Mouse (Mus musculus) limb, embryonic 11.5 days (tissue): Measurements from ENCODE around the gene Crybb2. TPM values are rescaled to one million over a fixed set of nuclear protein-coding genes. Genes with fewer than 3 reads are reported as not detected.

Experiments used
- ATAC-seq: fragments of 200-750 bp; cut with Nextera tagmentation; 2 replicates; pipeline ENCODE4 v1.8.0; 2017; ENCODE audit warnings: low read depth; ENCODE audit not compliant: insufficient number of reproducible peaks, low FRiP score, low TSS enrichment
- DNase-seq: peaks from one replicate; pipeline ENCODE4 v3.0.0-alpha.2; 2015; ENCODE audit warnings: low spot score
- H3K27ac ChIP-seq: fragments of 300-500 bp; sonication (generic); replicated peaks from 2 replicates; pipeline ENCODE4 v1.5.1; 2014; ENCODE audit warnings: low read depth, mild to moderate bottlenecking, low read length
- H3K27me3 ChIP-seq: fragments of 300-500 bp; sonication (generic); 2 replicates; pipeline ENCODE4 v1.6.1; 2014; ENCODE audit warnings: mild to moderate bottlenecking, low read length, mixed read lengths; ENCODE audit not compliant: control insufficient read depth, insufficient read depth
- H3K36me3 ChIP-seq: fragments of 300-500 bp; sonication (generic); 2 replicates; pipeline ENCODE4 v1.6.1; 2014; ENCODE audit warnings: mild to moderate bottlenecking, low read length, moderate library complexity, mixed read lengths; ENCODE audit not compliant: control insufficient read depth, insufficient read depth
- H3K4me1 ChIP-seq: fragments of 300-500 bp; sonication (generic); 2 replicates; pipeline ENCODE4 v1.6.1; 2014; ENCODE audit warnings: low read length, mixed read lengths; ENCODE audit not compliant: control insufficient read depth, insufficient read depth
- H3K4me2 ChIP-seq: fragments of 300-500 bp; sonication (generic); 2 replicates; pipeline ENCODE4 v1.6.1; 2014; ENCODE audit warnings: low read depth, mild to moderate bottlenecking, moderate library complexity; ENCODE audit not compliant: severe bottlenecking
- H3K4me3 ChIP-seq: fragments of 300-500 bp; sonication (generic); 2 replicates; pipeline ENCODE4 v1.5.1; 2014; ENCODE audit warnings: low read depth, low read length
- H3K9ac ChIP-seq: fragments of 300-500 bp; sonication (generic); 2 replicates; pipeline ENCODE4 v1.6.1; 2014; ENCODE audit warnings: mild to moderate bottlenecking, low read length
- H3K9me3 ChIP-seq: fragments of 300-500 bp; sonication (generic); 2 replicates; pipeline ENCODE4 v1.6.1; 2016; ENCODE audit warnings: low read length; ENCODE audit not compliant: control insufficient read depth
- WGBS: fragments of 180-500 bp; shearing (Covaris S2); extraction: QIAGEN DNeasy Blood & Tissue Kit; methylation state at CpG from one replicate; pipeline ENCODE4 v1.1.7; 2014; 5-methylcytosine and 5-hydroxymethylcytosine counted together
- polyA plus RNA-seq: library from polyadenylated mRNA; unstranded; fragments of >200 nt; fragmentation: Nextera tagmentation; extraction: Ambion mirVana; gene quantifications from 2 replicates; pipeline ENCODE4 v1.2.1, GENCODE M21; 2014

Crybb2 gene
- polyA plus RNA-seq, 1 experiment from 2014 or later = not detected

DNA sequence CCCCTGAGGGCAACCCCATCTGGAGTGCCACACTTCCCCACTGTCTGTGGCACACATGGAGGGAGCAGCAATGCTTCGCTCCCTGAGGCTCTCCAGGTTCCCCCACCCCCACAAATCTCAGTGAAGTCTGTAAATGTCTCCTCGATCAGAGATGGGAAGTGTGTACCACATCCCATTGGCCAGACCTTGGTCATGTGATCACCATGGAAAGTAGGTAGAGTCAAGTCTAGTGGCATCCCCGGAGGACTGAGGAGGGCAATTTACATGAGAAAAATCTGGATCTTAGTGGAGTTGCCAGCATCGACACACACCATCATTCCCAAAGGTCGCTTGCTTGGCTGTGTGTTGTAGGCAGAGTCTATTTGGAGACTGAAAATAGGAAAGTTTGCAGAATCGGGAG, 31.3 kb downstream of the Crybb2 start:
- Histone ChIP-seq H3K9ac (no peak overlapping the region), H3K36me3 (no peaks in the 10 kb centered on the region), H3K4me1 (no peaks in the 10 kb centered on the region; the same call in 1 of the 2 replicates), H3K27ac (no peak overlapping the region), H3K4me3 (no peak overlapping the region), H3K27me3 (no peaks in the 10 kb centered on the region), H3K4me2 (no peak overlapping the region), H3K9me3 (no peaks in the 10 kb centered on the region)
- no peak for ATAC-seq
- no peak for DNase-seq
- WGBS = 91% methylated on average over 6 of the region's 6 CpGs

DNA sequence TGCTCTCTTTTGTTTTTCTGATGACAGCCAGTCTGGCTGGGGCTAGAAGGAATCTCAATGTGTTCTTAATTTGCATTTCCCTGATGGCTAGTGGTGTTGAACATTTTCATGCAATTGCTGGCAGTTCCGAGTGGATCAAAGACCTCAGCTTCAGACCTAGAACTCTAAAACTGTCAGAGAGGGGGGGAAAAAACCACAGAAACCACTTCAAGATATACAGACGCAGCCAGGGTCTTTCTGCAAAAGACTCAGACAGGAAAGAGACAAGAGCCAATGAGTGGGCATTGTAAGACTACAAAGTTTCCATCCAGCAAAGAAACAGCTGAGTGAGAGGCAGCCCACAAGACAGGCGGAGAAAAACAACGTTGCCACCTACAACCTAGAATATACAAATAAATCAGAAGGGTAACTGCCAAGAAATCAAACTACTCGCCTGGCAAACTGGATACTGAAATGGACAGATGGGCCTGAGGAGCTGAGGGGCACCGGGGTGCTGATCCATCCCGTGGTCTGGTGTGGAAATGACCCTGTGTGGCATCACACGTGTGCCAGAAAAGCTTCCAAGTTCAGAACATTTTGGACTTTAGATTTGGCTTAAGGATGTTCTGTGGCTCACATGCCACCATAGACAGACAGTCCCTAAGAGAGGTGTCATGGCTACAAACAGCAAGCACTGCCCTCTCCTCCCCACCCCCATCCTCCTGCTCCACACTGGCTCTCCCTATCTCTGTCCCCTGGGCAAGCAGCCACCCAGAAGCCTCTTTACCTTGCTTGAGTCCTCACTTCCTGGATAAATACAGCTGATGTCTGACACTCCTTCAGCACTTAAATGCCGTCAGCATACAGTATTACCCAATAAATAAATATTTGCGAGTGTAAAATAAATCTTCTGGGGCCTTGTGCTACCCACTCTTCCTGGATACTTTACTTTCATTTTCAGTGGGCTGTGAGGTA, 34.5 kb downstream of the Crybb2 start:
- Histone ChIP-seq H3K9ac (no peak overlapping the region), H3K9me3 (no peaks in the 10 kb centered on the region), H3K4me2 (no peak overlapping the region), H3K36me3 (no peaks in the 10 kb centered on the region), H3K4me3 (no peak overlapping the region), H3K27ac (no peak overlapping the region), H3K4me1 (no peaks in the 10 kb centered on the region), H3K27me3 (no peaks in the 10 kb centered on the region)
- no peak for DNase-seq
- no peak for ATAC-seq
- WGBS = 54% methylated on average over 10 of the region's 10 CpGs

DNA sequence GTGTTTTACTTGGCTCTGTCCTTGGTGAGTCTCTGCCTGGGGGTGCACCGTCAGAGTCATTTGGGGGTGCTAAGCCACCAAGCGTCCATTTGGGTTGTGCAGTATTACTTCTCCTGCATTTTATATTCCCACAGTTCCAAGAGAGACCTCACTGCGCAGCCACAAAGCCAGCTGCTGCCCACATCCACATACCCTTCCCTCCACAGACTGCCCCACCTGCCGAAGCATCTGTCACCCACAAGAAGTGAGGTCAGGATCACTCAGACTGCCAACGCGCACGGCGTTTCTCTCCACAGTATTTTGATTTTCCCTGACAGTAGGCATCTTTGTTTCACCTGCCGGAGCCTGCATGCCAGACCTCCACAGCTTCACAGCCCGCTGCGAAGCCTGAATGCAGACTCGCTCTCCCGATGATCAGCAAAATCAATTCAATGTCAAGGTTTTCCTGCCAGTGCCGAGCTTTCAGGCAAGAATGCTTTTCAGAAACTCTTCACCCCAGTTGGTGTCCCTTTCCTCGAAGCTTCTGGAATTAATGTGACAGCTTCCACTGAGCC, 38.6 kb downstream of the Crybb2 start:
- Histone ChIP-seq H3K27ac (no peak overlapping the region), H3K9ac (no peak overlapping the region), H3K9me3 (no peaks in the 10 kb centered on the region), H3K4me1 (0 out of 2 replicates have a peak, but pooled peaks cover 4% of the 10 kb centered on the region), H3K36me3 (no peaks in the 10 kb centered on the region), H3K27me3 (no peaks in the 10 kb centered on the region), H3K4me3 (no peak overlapping the region), H3K4me2 (no peak overlapping the region)
- ATAC-seq (no peak), DNase-seq (no peak)
- WGBS = 82% methylated on average over 15 of the region's 15 CpGs

DNA sequence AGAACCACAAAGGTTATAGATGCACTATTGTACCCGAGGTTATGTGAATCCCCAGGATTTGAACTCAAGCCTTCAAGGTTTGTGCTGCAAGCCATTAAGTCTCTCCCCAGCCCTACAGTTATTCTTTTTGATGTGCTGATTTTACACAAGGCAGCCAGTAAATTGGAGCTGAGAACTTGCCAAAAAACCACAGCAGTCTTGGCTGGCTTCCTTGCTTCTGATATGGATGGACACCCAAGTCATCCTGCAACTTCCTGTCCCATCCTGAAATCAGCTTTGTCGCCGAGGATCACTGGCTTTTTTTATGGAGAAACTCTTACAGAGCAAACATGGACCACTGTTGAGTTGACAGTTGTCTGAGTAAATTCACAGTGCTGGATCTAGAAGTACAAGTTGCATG, 39.8 kb downstream of the Crybb2 start:
- no peak overlapping the region for H3K27ac ChIP-seq
- no peaks in the 10 kb centered on the region for H3K27me3 ChIP-seq
- H3K9ac ChIP-seq = no peak overlapping the region
- no peak overlapping the region for H3K4me2 ChIP-seq
- 77% methylated on average over 3 of the region's 3 CpGs for WGBS
- ATAC-seq (no peak), DNase-seq (no peak)
- H3K9me3 ChIP-seq = no peaks in the 10 kb centered on the region
- H3K4me3 ChIP-seq = no peak overlapping the region
- 0 out of 2 replicates have a peak, but pooled peaks cover 4% of the 10 kb centered on the region for H3K4me1 ChIP-seq
- no peaks in the 10 kb centered on the region for H3K36me3 ChIP-seq

DNA sequence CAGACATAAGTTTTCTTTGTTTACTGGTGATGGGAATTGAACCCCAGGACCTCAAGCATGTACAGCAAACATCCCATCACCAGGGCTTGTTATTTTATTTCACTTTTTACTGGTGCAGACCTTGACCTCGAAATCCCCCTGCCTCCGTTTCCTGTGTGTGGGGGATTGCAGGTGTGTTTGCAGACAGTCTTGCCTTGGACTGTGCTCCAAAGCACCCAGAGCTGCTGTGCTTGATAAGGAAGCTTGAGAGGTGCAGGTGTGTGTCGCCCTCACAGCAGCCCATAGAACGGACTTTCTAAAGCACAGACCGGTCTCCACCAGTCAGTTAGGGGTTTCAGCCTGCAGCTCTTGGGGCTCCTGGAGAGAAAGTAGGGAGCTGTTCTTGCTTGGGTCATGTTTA, 43.2 kb downstream of the Crybb2 start:
- H3K27me3 ChIP-seq = no peaks in the 10 kb centered on the region
- H3K4me1 ChIP-seq = peaks cover 12% of the 10 kb centered on the region; the same call in 1 of the 2 replicates
- no peak overlapping the region for H3K9ac ChIP-seq
- no peak for DNase-seq
- H3K36me3 ChIP-seq = no peaks in the 10 kb centered on the region
- WGBS = 79% methylated on average over 5 of the region's 5 CpGs
- H3K9me3 ChIP-seq = no peaks in the 10 kb centered on the region
- H3K4me2 ChIP-seq = no peak overlapping the region
- ATAC-seq = no peak
- H3K27ac ChIP-seq = no peak overlapping the region
- no peak overlapping the region for H3K4me3 ChIP-seq

DNA sequence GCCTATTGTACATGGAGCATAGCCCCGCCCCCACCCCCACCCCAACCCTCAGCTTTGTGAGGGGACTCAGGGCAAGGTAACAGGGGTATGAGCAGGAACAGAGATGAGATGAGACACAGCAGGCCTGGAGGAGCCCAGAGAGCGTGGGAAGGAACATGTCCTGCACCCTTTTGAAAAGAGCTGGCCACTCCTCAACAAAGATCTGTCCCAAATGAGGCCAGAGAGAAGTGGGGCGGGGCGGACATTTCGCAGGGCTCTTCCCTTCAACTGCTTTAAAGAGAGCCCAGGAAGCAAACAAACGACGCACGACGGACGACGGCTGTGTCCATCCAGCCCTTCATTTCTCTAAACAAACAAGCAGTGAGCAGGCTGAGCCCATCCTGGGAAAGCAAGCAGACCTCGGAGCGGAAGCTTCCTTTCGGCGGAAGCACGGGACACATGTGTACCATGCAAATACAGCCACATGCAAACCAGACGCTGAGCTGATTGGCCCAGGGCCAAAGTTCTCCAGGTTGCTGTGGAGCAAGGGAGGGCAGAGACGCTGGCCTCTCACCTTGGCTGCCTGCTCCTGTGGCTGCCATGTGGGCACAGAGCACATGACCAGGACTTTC, 45.7 kb downstream of the Crybb2 start:
- peak overlapping the region; percentile 21 for H3K4me2 ChIP-seq
- no peaks in the 10 kb centered on the region for H3K9me3 ChIP-seq
- DNase-seq (peak; percentile 49), ATAC-seq (no peak)
- peaks cover 12% of the 10 kb centered on the region; the same call in 1 of the 2 replicates for H3K4me1 ChIP-seq
- WGBS = 45% methylated on average over 18 of the region's 18 CpGs
- peak overlapping the region; percentile 3; the same call in 1 of the 2 replicates for H3K9ac ChIP-seq
- H3K4me3 ChIP-seq = no peak overlapping the region
- H3K27ac ChIP-seq = 0 out of 2 replicates have a peak overlapping the region, but pooled peaks have one; percentile 42
- no peaks in the 10 kb centered on the region for H3K27me3 ChIP-seq
- no peaks in the 10 kb centered on the region for H3K36me3 ChIP-seq

DNA sequence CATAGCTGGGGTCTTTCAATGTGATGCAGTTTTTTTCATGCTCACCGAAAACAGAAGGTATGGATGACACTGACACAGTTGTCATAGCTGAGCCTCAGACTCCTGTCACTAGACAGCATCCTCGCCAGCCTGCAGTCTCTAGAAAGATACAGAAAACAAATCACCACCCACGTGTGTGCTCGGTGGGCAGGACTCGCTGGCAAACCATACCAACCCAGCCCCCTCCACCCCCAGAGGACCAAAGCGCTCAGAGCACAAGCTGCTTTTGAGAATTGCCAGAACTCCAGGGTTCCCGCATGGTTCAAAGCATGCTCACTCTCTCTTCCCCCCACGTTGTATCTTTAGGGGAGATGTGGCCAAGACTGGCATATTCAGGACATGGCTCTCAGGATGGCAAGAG, 51.7 kb downstream of the Crybb2 start:
- 65% methylated on average over 8 of the region's 8 CpGs for WGBS
- Histone ChIP-seq H3K4me3 (no peak overlapping the region), H3K9me3 (no peaks in the 10 kb centered on the region), H3K9ac (no peak overlapping the region), H3K4me1 (0 out of 2 replicates have a peak, but pooled peaks cover 4% of the 10 kb centered on the region), H3K4me2 (no peak overlapping the region), H3K27ac (no peak overlapping the region), H3K36me3 (no peaks in the 10 kb centered on the region), H3K27me3 (0 out of 2 replicates have a peak, but pooled peaks cover 3% of the 10 kb centered on the region)
- no peak for ATAC-seq
- DNase-seq = no peak

DNA sequence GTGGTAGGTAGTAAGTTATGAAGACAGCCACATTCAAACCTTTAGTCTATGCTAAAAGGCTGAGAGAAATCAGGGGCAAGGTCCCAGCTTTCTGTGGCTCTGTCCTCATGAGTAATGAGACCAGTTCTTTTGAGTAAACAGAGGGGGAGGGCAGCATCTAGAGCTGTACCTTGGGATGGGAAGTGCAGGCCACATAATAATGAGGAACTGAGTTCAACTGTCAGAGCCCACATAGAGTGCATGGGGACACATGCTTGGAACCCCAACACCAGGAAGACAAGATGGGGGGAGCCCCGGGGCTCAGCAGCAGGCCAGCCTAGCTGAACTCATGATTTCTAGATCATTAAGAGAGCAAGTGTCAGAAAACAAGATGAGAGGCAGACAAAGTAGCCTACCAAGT, 52.9 kb downstream of the Crybb2 start:
- DNase-seq (no peak), ATAC-seq (no peak)
- Histone ChIP-seq H3K27ac (no peak overlapping the region), H3K9ac (no peak overlapping the region), H3K4me1 (0 out of 2 replicates have a peak, but pooled peaks cover 4% of the 10 kb centered on the region), H3K4me2 (no peak overlapping the region), H3K4me3 (no peak overlapping the region), H3K27me3 (0 out of 2 replicates have a peak, but pooled peaks cover 3% of the 10 kb centered on the region), H3K9me3 (no peaks in the 10 kb centered on the region), H3K36me3 (no peaks in the 10 kb centered on the region)
- WGBS = 71% methylated on average over 1 of the region's 1 CpGs
